Mouse (Mus musculus) stomach, embryonic 14.5 days (tissue): ENCODE results near the gene Gfod1. TPM values are rescaled to one million over a fixed set of nuclear protein-coding genes. Genes with fewer than 3 reads are reported as not detected.

Experiments used
- ATAC-seq: fragments of 200-750 bp; cut with Nextera tagmentation; 2 replicates; pipeline ENCODE4 v1.8.0; 2017; ENCODE audit warnings: low read depth, moderate TSS enrichment; ENCODE audit not compliant: insufficient number of reproducible peaks, insufficient read depth, low FRiP score
- H3K27ac ChIP-seq: fragments of 300-500 bp; sonication (generic); 2 replicates; pipeline ENCODE4 v1.5.1; 2014; ENCODE audit warnings: mild to moderate bottlenecking, low read length, moderate library complexity, mixed read lengths
- H3K27me3 ChIP-seq: fragments of 300-500 bp; sonication (generic); 2 replicates; pipeline ENCODE4 v1.6.1; 2014; ENCODE audit warnings: low read length, control low read depth, mixed read lengths; ENCODE audit not compliant: control insufficient read depth, insufficient read depth
- H3K36me3 ChIP-seq: fragments of 300-500 bp; sonication (generic); 2 replicates; pipeline ENCODE4 v1.6.1; 2014; ENCODE audit warnings: mild to moderate bottlenecking, control low read depth, low read length, moderate library complexity, mixed read lengths; ENCODE audit not compliant: control insufficient read depth, insufficient read depth
- H3K4me1 ChIP-seq: fragments of 300-500 bp; sonication (generic); 2 replicates; pipeline ENCODE4 v1.6.1; 2014; ENCODE audit warnings: low read length, control low read depth, mixed read lengths; ENCODE audit not compliant: control insufficient read depth, insufficient read depth
- H3K4me2 ChIP-seq: fragments of 300-500 bp; sonication (generic); replicated peaks from 2 replicates; pipeline ENCODE4 v1.6.1; 2014; ENCODE audit warnings: low read depth, low read length, control low read depth
- H3K4me3 ChIP-seq: fragments of 300-500 bp; sonication (generic); 2 replicates; pipeline ENCODE4 v1.5.1; 2014; ENCODE audit warnings: low read depth, low read length, control low read depth
- H3K9ac ChIP-seq: fragments of 300-500 bp; sonication (generic); replicated peaks from 2 replicates; pipeline ENCODE4 v1.6.1; 2014; ENCODE audit warnings: low read depth, mild to moderate bottlenecking, control low read depth, low read length, moderate library complexity, mixed read lengths
- H3K9me3 ChIP-seq: fragments of 300-500 bp; sonication (generic); 2 replicates; pipeline ENCODE4 v1.6.1; 2016; ENCODE audit warnings: low read depth, low read length, control low read depth; ENCODE audit not compliant: control insufficient read depth
- WGBS: fragments of 180-500 bp; shearing (Covaris S2); extraction: QIAGEN DNeasy Blood & Tissue Kit; methylation state at CpG from one replicate; pipeline ENCODE4 v1.1.7; 2014; 5-methylcytosine and 5-hydroxymethylcytosine counted together
- polyA plus RNA-seq: library from polyadenylated mRNA; unstranded; fragments of >200 nt; fragmentation: Nextera tagmentation; extraction: Ambion mirVana; gene quantifications from 2 replicates; pipeline ENCODE4 v1.2.1, GENCODE M21; 2014

The Gfod1 gene
- polyA plus RNA-seq, 1 experiment from 2014 or later, result 0.49 TPM

DNA sequence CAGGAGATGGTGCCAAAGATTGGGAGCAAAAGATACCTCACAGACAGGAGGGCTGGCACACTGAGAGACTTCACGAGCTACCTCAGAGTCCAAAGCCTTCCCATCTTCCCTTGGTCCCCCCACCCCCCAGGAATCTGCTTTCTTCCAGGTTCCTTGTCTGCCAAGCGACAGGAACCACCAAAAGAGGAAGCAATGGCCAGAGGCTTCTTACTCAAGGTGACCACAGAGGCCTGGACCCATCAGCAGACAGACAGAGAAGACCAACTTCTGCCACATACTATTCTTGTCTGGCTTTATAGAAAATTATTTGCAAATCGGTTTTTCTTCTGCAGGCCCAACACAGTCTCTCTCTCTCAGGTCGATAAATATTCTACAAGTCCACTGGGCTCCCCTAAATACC, 86.3 kb downstream of the Gfod1 start:
- WGBS, result 72% methylated on average over 4 of the region's 4 CpGs
- H3K4me1 ChIP-seq, result 0 out of 2 replicates have a peak, but pooled peaks cover 9% of the 10 kb centered on the region

DNA sequence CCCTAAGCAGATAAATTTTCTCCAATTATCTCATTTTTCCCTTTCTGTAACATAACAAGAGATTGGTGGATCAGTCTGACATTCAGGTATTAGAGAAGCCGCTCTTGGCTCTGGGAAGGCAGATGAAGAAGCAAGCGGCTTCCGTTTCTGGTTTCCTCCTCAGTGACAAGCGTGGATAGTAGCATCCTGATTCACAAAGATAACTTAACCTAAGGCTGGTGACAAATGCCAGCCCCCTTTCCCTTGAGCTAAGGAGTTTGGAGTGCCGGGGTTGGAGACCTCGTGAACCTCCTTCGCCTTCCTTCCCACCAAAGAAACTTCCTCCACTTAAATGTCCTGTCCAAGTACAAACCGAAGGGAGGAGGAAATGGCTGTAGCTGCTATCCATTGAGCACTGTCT, 86.9 kb downstream of the Gfod1 start:
- Histone ChIP-seq H3K27ac (no peak overlapping the region), H3K4me1 (0 out of 2 replicates have a peak, but pooled peaks cover 13% of the 10 kb centered on the region), H3K4me3 (no peak overlapping the region), H3K27me3 (no peaks in the 10 kb centered on the region), H3K9ac (no peak overlapping the region), H3K9me3 (no peaks in the 10 kb centered on the region), H3K36me3 (no peaks in the 10 kb centered on the region), H3K4me2 (no peak overlapping the region)
- 76% methylated on average over 8 of the region's 8 CpGs for WGBS
- ATAC-seq, result no peak

More for the DNA sequence above, 86.3 kb downstream of the Gfod1 start:
- no peaks in the 10 kb centered on the region for H3K9me3 ChIP-seq
- no peak overlapping the region for H3K9ac ChIP-seq
- no peak for ATAC-seq
- no peaks in the 10 kb centered on the region for H3K36me3 ChIP-seq
- no peak overlapping the region for H3K4me3 ChIP-seq
- no peak overlapping the region for H3K4me2 ChIP-seq
- H3K27ac ChIP-seq, result no peak overlapping the region
- H3K27me3 ChIP-seq, result no peaks in the 10 kb centered on the region

DNA sequence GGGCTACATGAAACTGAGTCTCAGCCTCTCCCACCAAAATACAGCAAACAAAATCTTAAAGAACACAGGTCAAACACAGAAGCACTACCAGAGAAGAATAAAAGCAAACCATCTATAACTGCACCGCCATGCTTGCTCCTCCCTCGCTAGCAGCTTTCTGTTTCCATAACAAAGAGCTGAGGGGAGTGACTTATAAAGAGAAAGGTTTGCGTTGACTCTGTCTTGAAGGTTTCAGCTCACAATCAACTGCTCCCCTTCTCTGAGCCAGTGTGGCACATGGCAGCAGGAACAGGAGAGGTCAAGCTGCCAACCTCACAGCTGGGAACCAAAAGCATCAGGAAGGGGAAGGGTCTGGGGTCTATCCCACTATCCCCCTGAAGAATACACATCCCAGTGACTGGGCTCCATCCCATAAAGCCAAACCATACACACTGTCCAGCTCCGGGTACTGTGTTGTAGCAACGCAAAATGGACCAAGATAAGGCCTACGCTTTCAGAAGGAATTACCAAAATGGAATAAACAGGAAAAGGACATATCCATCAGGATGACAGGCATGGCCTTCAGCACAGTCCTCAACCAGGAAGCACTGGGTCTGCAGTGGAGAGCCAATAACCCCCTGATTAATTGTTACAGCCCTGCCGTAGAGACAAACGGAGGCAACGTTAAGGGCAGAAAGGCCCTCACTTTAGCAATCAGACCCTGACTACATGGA, 87.8 kb downstream of the Gfod1 start:
- no peak overlapping the region for H3K4me2 ChIP-seq
- no peak overlapping the region for H3K4me3 ChIP-seq
- 56% methylated on average over 9 of the region's 9 CpGs for WGBS
- 0 out of 2 replicates have a peak, but pooled peaks cover 13% of the 10 kb centered on the region for H3K4me1 ChIP-seq
- H3K27me3 ChIP-seq, result no peaks in the 10 kb centered on the region
- H3K27ac ChIP-seq, result no peak overlapping the region
- no peak for ATAC-seq
- H3K36me3 ChIP-seq, result no peaks in the 10 kb centered on the region
- H3K9me3 ChIP-seq, result no peaks in the 10 kb centered on the region
- no peak overlapping the region for H3K9ac ChIP-seq

DNA sequence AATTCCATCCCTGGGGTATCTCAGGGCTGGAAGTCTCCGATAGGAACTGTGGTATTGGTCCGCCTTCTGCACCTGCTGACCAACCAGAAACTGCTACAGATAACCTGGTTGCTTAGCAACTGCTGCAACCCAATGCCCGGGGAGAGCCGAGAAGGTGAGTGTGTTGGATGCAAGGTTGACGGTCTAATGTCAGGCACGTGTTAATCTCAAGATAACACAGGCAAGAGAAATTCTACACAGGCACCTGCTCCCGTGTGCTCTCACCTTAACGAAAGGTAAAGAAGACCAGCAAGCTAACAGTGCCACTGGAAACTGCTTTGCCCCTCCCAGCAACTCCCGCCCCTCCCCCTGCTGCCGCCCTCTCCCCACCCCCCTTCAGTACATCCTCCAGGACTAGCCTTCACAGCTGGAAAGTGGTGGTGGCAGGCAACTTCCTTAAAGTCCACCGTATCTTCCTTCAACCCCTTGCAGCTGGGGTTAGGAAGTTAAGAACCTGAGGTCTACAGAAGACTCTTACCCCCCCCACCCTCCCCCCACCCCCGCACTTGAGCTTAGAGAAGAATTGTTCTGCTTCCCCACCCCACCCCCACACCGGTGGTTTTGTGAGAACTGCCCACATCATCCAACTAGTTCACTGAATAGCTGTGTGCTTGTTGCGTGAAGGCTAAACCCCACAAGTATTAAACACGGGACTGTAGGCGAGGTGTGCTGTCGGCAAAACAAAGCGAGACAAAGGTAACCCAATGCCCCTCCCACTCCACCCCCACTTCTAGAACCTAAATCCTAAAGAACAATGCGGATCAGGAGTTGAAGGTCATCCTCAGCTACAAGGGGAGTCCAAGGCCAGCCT, 88.6 kb downstream of the Gfod1 start:
- 0 out of 2 replicates have a peak, but pooled peaks cover 17% of the 10 kb centered on the region for H3K4me1 ChIP-seq
- no peak overlapping the region for H3K4me3 ChIP-seq
- no peaks in the 10 kb centered on the region for H3K9me3 ChIP-seq
- H3K27ac ChIP-seq, result no peak overlapping the region
- peak; percentile 82 for ATAC-seq
- no peak overlapping the region; the same call in 1 of the 2 replicates for H3K4me2 ChIP-seq
- no peaks in the 10 kb centered on the region for H3K27me3 ChIP-seq
- no peak overlapping the region for H3K9ac ChIP-seq
- WGBS, result 19% methylated on average over 19 of the region's 19 CpGs
- H3K36me3 ChIP-seq, result no peaks in the 10 kb centered on the region

DNA sequence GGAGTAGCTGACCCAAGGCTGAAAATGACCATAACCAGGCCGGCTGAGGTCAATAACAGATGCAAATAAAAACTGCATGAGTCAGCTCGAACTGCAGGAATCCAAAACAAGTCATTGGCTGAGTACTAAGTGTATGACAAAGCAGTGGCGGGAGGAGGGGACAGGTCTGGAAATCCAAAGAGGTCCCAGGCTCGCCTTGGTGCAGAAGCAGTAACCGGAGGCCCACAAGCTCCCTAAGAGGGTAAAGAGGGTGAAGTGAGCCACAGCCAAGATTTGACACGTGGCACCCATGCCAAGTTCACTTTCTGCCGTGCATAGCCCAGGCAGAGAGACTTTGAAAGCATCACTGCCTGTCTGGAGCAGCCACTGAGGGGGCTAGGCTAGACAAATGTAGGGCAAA, 91.6 kb downstream of the Gfod1 start:
- Histone ChIP-seq H3K9ac (no peak overlapping the region), H3K27ac (no peak overlapping the region), H3K4me2 (no peak overlapping the region), H3K4me3 (no peak overlapping the region), H3K9me3 (no peaks in the 10 kb centered on the region), H3K27me3 (no peaks in the 10 kb centered on the region), H3K36me3 (no peaks in the 10 kb centered on the region), H3K4me1 (0 out of 2 replicates have a peak, but pooled peaks cover 17% of the 10 kb centered on the region)
- WGBS, result 49% methylated on average over 7 of the region's 7 CpGs
- ATAC-seq, result no peak

DNA sequence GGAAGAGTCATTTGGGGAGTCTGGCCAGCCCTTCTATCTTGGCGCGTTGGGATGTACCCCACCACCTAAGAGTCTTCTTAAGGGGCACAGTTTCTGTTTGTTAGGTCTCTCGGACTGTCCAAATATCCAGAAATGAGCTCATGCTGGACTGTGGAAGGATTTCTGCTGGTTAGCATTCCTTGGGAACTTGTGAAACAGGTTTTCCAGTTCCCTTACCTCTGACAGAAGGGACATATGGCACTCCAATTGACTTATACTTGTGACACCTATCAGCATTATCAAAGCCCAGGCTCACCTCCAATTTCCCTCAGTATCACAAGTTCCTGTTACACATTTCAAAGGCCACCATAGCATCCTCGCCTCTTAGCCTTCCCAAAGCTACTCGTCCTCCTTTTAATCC, 93.0 kb downstream of the Gfod1 start:
- 0 out of 2 replicates have a peak, but pooled peaks cover 17% of the 10 kb centered on the region for H3K4me1 ChIP-seq
- 77% methylated on average over 5 of the region's 5 CpGs for WGBS

DNA sequence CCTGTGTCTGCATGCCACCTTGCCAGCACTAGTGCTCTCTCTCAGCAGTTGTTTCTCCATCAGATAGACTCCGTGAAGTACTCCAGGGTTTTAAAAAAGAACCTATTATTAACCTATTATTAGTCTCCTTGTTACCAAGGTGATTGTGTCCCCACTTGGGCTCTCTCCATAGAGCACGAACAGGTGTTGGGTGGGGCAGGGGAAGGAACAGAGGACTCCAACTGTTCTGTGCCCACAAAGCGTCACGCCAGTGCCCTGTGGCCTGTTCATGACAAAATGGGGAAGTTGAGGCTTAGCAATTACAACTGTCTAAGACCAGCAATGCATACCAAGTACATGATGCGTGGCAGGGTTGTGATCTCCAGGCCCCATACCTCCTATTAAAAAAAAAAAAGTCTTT, 94.4 kb downstream of the Gfod1 start:
- no peak overlapping the region for H3K27ac ChIP-seq
- no peak overlapping the region for H3K9ac ChIP-seq
- H3K27me3 ChIP-seq, result no peaks in the 10 kb centered on the region
- ATAC-seq, result no peak
- no peak overlapping the region for H3K4me3 ChIP-seq
- no peaks in the 10 kb centered on the region for H3K9me3 ChIP-seq
- H3K36me3 ChIP-seq, result no peaks in the 10 kb centered on the region
- 72% methylated on average over 5 of the region's 5 CpGs for WGBS
- H3K4me1 ChIP-seq, result 0 out of 2 replicates have a peak, but pooled peaks cover 12% of the 10 kb centered on the region
- no peak overlapping the region for H3K4me2 ChIP-seq

More for the DNA sequence above, 93.0 kb downstream of the Gfod1 start:
- H3K36me3 ChIP-seq, result no peaks in the 10 kb centered on the region
- H3K9me3 ChIP-seq, result no peaks in the 10 kb centered on the region
- no peak overlapping the region for H3K4me2 ChIP-seq
- no peak for ATAC-seq
- no peaks in the 10 kb centered on the region for H3K27me3 ChIP-seq
- H3K4me3 ChIP-seq, result no peak overlapping the region
- no peak overlapping the region for H3K9ac ChIP-seq
- H3K27ac ChIP-seq, result no peak overlapping the region

DNA sequence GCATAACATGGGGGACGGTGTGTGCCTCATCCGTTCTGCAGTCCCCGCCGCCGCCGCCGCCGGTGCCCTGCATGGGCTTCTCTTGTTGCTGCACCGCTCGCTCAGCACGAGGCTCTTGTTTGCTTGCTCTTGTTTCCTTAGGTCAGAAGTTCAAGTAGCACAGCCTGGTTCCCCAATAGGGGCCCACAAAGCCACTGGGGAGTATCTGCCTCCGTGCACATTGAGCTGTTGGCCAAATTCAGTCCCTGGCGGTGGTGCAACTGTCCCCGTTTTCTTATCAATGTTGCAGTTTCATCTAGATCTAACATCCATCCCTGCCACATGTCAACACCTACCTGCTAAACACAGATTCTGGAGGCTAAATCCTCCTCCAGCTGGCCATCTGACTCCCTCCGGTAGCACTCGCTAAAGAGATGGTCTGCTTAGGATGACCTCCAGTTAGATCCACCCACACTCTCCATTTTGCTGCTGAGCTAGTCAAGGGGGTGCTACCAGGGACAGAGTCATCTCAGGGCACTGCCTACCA, 95.0 kb downstream of the Gfod1 start:
- H3K4me1 ChIP-seq, result 0 out of 2 replicates have a peak, but pooled peaks cover 12% of the 10 kb centered on the region
- no peaks in the 10 kb centered on the region for H3K36me3 ChIP-seq
- peak overlapping the region; percentile 11; the same call in 1 of the 2 replicates for H3K4me2 ChIP-seq
- H3K9ac ChIP-seq, result no peak overlapping the region
- H3K27me3 ChIP-seq, result no peaks in the 10 kb centered on the region
- no peak overlapping the region for H3K27ac ChIP-seq
- no peak for ATAC-seq
- H3K9me3 ChIP-seq, result no peaks in the 10 kb centered on the region
- H3K4me3 ChIP-seq, result no peak overlapping the region
- 42% methylated on average over 16 of the region's 16 CpGs for WGBS
